Mouse (Mus musculus): ENCODE measurements around the gene Cpped1.

Cpped1 gene

DNA sequence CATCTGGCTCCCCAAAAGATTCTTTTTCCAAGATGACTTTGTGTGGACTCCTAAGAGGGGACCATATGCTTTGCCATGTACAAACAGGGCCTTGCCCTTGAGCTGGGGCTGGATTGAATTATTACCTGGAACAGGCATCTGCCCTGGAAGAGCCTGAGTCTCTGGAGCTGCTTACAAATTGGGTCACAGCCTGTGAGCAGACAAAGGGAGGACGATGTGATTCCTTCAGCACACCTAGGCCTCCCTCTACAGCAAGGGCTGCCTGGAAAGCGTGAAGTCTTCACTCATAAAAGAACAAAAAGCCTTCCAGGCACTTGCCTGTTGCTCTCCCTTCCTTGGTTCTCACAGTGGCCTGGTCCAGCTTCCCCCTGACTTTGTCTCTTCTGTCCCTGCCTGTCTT, 136.9 kb downstream of the Cpped1 start:
- no peak for DNase-seq (ENCODE audit: low spot score)

DNA sequence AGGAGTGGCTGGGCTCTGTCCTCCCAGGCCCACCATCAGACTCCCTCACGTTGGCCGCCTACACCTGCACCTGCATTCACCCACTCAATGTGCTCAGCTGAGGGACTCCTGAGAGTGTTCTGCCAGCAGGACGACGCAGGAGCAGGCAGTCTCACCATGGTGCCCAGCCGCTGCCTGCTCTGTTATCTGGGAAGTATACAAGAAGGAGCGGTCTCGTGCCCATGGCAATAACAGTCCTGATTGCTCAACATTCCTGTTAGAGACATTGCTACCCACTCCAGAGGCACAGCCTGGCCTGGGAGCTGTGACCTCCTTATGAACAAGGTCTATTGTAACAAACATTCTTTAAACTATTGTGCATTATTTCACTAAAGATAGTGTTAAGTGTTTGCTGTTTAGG, 151.3 kb downstream of the Cpped1 start:
- DNase-seq (ENCODE audit: low spot score), result peak; percentile 53

DNA sequence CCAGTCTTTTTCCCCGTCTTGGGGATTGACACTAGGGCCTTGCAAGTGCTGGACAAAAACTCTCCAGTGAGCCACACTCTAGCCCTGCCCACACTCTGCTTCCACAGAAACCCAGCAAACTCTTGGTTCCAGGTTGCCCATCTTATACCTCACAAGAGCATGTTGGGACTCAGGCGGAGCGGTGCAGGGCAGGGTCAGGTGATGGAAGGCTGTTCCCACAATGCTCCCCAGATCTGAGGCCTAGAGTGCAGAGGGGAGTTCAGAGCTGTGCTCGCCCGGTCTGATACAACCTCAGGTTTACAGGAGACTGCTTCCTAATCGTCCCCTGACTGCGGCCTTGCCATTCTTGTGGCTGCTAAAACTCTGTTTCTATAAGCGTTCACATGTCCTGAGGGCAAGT, 151.8 kb downstream of the Cpped1 start:
- DNase-seq (ENCODE audit: low spot score), result no peak

DNA sequence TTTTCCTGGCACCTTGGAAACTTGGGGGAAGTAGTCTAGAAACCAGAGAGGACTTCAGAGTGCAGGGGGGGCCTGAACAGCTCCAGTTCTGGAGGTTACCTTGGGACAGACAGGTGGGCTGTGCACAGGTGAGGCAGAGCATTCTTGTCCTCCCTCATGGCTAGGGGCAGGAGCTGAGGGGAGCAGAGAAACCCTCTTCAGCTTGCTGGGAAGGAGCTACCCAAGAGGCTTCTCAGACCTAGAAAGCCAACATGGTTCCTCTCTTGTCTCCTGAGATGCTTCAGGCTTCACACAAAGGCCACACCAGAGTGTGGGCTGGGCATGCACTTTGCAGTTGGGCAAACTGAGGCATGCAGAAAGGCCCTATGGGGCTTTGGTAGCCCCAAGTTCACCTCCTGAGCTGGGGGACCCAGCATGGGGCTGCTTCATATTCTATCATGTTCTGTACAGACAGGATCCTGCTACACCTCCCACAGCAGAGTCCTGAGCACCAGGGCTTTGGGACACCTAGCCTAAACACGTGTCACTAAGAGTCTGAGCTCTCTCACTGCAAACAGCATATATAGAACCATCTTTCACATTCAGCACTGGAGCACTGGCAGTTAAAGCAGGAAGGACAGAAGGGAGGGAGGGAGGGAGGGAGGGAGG, 152.5 kb downstream of the Cpped1 start:
- DNase-seq (ENCODE audit: low spot score), result no peak

DNA sequence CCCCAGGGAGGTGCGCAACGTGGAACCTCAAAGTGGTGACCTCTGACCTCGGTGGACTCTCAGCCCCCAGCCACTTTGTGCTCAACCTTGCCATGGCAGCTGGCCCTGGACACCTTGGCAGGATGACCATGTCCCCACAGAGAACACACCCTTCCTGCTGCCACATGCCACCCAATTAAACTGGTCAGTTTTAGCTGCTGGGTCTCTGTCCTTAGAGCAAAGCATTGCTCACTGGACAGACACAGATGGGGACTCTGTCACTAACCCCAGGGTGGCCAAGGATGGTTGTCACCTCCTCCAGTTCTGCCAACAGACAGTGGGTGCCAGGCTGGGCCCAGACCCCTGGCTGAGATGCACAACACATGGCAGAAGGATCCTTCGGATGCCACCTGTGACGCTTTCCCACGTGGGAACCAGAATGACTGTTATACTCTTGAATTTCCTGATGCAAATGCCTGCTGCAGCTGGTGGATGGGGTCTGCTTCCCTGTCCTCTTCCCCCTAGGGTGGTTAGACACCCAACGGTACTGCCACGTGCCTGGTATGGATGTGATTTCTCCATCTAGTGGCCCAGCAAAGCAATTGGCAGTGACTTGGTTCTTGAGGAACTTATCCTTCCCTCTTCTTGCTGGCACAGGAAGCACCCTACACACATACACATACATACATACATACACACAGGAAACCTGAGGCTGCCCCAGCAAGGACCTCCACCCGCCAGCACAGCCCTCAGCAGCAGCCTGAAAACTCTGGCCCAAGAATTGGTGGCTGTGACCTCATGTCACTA, 153.8 kb downstream of the Cpped1 start:
- DNase-seq (ENCODE audit: low spot score), result no peak

DNA sequence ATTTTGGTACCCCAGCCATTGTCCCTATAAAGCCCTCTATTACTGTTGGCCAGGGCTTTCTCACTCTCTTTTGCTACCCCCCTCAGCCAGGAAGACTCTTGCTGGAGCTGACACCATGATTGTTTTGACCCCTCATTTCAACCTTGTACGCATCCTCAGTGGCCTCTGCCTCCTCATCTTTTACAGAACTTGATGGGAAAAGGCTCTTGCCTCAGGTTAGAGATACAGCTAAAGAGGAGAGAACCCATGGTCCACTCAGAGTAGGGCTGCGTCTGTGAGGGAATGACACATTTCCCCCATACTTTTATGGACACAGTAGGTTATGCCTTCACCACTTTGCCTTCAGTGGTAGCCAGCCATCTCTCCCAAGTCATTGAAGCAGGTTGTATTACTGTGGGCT, 155.1 kb downstream of the Cpped1 start:
- DNase-seq (ENCODE audit: low spot score), result no peak
